Mouse (Mus musculus): ENCODE measurements around the gene Mrpl42. TPM values are rescaled to one million over a fixed set of nuclear protein-coding genes. Genes with fewer than 3 reads are reported as not detected.

Gene Mrpl42
- polyA plus RNA-seq, 1 experiment from 2014 or later: 331 TPM

DNA sequence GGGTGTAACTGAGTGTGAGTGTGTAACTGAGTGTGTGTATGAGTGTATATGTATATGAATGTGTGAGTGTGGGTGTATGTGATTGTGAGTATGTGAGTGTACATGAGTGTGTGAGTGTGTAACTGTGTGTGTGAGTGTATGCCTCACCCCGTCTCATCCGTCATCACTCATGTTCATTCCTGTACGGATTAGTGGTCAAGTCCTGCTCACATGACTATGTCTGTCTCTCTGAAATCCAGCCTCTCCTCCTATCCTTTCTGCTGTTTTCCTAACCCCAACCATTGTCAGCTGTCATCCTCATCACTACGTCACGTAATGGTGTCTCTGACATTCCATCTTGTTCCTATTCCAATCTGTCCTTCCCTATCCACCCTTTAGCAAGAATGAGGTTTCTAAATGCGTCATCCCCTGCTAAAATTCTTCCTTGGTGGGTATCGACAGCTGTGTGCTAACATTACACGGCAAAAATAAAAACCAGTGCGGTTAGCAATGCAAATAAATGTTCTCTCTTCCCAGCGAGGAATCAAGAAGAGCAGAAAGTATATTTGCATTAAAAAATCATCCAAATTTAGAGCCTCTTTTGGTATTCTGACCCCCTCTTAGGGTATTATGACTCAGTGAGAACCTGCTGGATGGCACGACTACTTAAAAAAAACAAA, 29.7 kb downstream of the Mrpl42 start:
- ATAC-seq: no peak
- Histone ChIP-seq H3K4me3 (no peak overlapping the region), H3K9ac (no peak overlapping the region), H3K27me3 (no peaks in the 10 kb centered on the region), H3K9me3 (replicated peaks) (no peaks in the 10 kb centered on the region), H3K36me3 (ENCODE audit: poor library complexity, severe bottlenecking) (no peaks in the 10 kb centered on the region), H3K4me2 (no peak overlapping the region), H3K27ac (no peak overlapping the region), H3K4me1 (no peaks in the 10 kb centered on the region)
- WGBS: 84% methylated on average over 11 of the region's 11 CpGs

GRCm38 (mm10) chr10:95471186-95471585, 30.6 kb downstream of the Mrpl42 start:
- Histone ChIP-seq H3K27me3 (no peaks in the 10 kb centered on the region), H3K9ac (no peak overlapping the region), H3K4me1 (no peaks in the 10 kb centered on the region), H3K36me3 (ENCODE audit: poor library complexity, severe bottlenecking) (no peaks in the 10 kb centered on the region), H3K27ac (no peak overlapping the region), H3K9me3 (replicated peaks) (no peaks in the 10 kb centered on the region), H3K4me2 (no peak overlapping the region), H3K4me3 (no peak overlapping the region)
- no peak for ATAC-seq
- WGBS: 90% methylated on average over 3 of the region's 3 CpGs

- no peak overlapping the region for H3K27ac ChIP-seq
- H3K27me3 ChIP-seq: no peaks in the 10 kb centered on the region
- no peak overlapping the region for H3K9ac ChIP-seq
- no peak for ATAC-seq
- no peaks in the 10 kb centered on the region for H3K36me3 ChIP-seq (ENCODE audit: poor library complexity, severe bottlenecking)
- 64% methylated on average over 4 of the region's 4 CpGs for WGBS
- no peak overlapping the region for H3K4me3 ChIP-seq
- H3K4me1 ChIP-seq: no peaks in the 10 kb centered on the region
- H3K4me2 ChIP-seq: no peak overlapping the region
- H3K9me3 ChIP-seq (replicated peaks): no peaks in the 10 kb centered on the region
Observed at GRCm38 (mm10) chr10:95468894-95469293, 32.8 kb downstream of the Mrpl42 start.

DNA sequence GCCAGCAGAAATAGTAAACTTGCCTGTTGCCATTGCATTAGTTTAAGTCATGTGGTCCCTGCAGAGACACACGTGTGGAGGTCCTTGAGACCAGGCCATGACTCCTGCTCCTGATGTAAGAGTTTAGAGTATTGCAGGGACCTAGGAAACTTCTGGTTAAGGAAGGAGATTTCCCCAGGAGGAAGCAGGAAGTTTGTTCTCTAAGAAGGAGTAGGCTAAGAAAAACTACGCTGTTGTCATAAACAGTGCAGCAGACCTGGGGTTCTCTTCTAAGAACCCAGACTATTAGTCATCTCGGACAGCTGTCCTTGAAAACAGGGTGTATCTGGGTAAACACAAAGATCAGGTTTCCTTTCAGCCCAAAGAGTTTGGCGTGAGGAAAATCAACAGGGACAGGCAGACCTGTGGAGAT, 36.2 kb downstream of the Mrpl42 start:
- Histone ChIP-seq H3K36me3 (ENCODE audit: poor library complexity, severe bottlenecking) (no peaks in the 10 kb centered on the region), H3K27me3 (no peaks in the 10 kb centered on the region), H3K4me2 (no peak overlapping the region), H3K4me1 (no peaks in the 10 kb centered on the region), H3K9me3 (replicated peaks) (no peaks in the 10 kb centered on the region), H3K9ac (no peak overlapping the region), H3K27ac (no peak overlapping the region), H3K4me3 (no peak overlapping the region)
- WGBS: 78% methylated on average over 4 of the region's 4 CpGs
- ATAC-seq: no peak

- Histone ChIP-seq H3K4me2 (no peak overlapping the region), H3K36me3 (ENCODE audit: poor library complexity, severe bottlenecking) (no peaks in the 10 kb centered on the region), H3K27ac (no peak overlapping the region), H3K4me1 (no peaks in the 10 kb centered on the region), H3K4me3 (no peak overlapping the region), H3K9ac (no peak overlapping the region), H3K27me3 (no peaks in the 10 kb centered on the region), H3K9me3 (replicated peaks) (no peaks in the 10 kb centered on the region)
- ATAC-seq: no peak
- WGBS: 44% methylated on average over 6 of the region's 6 CpGs
Observed at GRCm38 (mm10) chr10:95464527-95464926, 37.2 kb downstream of the Mrpl42 start.

DNA sequence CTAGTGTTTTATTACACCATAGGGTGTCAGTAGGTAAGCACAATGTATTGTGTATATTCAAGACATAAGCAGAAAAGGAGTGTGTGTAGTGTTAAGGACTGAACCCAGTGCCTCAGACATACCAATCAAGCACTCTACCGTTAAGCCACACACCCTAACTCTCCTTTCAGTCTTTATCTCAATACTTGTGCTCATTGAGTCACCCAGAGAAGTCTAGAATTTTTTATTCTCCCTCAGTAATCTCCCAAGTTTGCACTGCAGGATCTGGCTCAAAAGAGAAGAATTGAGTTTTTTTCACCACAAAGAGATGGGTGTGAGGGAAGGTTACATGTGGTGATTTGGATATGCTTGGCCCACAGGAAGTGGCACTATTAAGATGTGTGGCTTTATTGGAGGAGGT, 39.5 kb downstream of the Mrpl42 start:
- Histone ChIP-seq H3K9me3 (replicated peaks) (no peaks in the 10 kb centered on the region), H3K36me3 (ENCODE audit: poor library complexity, severe bottlenecking) (no peaks in the 10 kb centered on the region), H3K27me3 (no peaks in the 10 kb centered on the region), H3K4me1 (no peaks in the 10 kb centered on the region), H3K4me2 (no peak overlapping the region), H3K9ac (no peak overlapping the region), H3K4me3 (no peak overlapping the region), H3K27ac (no peak overlapping the region)
- 71% methylated on average over 1 of the region's 1 CpGs for WGBS
- ATAC-seq: no peak

DNA sequence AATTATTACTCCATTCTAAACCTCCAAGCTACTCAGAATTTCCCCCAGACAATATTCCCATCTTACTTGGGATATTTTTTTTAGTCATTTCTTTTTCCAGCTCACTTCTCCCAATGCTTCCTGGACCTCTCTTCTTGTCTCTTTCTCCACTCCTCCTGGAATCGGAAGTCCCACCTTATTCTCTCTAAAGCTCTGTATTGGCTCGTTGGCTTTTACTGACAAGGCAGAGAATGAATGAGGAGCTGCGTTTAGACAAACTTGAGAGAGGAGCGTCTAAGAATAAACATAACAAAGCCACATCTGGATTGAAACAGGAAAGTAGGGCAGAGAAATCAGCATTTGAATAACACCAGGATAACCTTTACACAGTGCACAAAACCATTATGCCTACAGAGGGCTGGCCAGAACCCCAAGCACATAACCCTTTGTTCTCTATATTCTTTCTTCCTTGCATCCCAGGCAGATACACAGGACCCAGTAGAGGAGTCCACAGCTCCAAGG, 40.6 kb downstream of the Mrpl42 start:
- H3K9me3 ChIP-seq (replicated peaks): no peaks in the 10 kb centered on the region
- 59% methylated on average over 4 of the region's 4 CpGs for WGBS
- H3K4me1 ChIP-seq: no peaks in the 10 kb centered on the region
- H3K27me3 ChIP-seq: no peaks in the 10 kb centered on the region
- H3K4me3 ChIP-seq: no peak overlapping the region
- H3K27ac ChIP-seq: no peak overlapping the region
- no peak for ATAC-seq
- no peaks in the 10 kb centered on the region for H3K36me3 ChIP-seq (ENCODE audit: poor library complexity, severe bottlenecking)
- H3K9ac ChIP-seq: no peak overlapping the region
- H3K4me2 ChIP-seq: no peak overlapping the region

- H3K4me3 ChIP-seq: no peak overlapping the region
- H3K36me3 ChIP-seq (ENCODE audit: poor library complexity, severe bottlenecking): no peaks in the 10 kb centered on the region
- no peak overlapping the region for H3K9ac ChIP-seq
- no peak overlapping the region for H3K27ac ChIP-seq
- no peaks in the 10 kb centered on the region for H3K27me3 ChIP-seq
- H3K9me3 ChIP-seq (replicated peaks): no peaks in the 10 kb centered on the region
- 84% methylated on average over 9 of the region's 9 CpGs for whole genome bisulfite sequencing
- no peaks in the 10 kb centered on the region for H3K4me1 ChIP-seq
- no peak overlapping the region for H3K4me2 ChIP-seq
- ATAC-seq: no peak
Observed at GRCm38 (mm10) chr10:95458050-95458806, 43.5 kb downstream of the Mrpl42 start.

GRCm38 (mm10) chr10:95457367-95458049, 44.2 kb downstream of the Mrpl42 start:
- no peak for ATAC-seq

GRCm38 (mm10) chr10:95456103-95456502, 45.6 kb downstream of the Mrpl42 start:
- no peaks in the 10 kb centered on the region for H3K27me3 ChIP-seq
- H3K9ac ChIP-seq: no peak overlapping the region
- H3K4me3 ChIP-seq: no peak overlapping the region
- 70% methylated on average over 2 of the region's 2 CpGs for WGBS
- no peak overlapping the region for H3K27ac ChIP-seq
- no peaks in the 10 kb centered on the region for H3K36me3 ChIP-seq (ENCODE audit: poor library complexity, severe bottlenecking)
- no peaks in the 10 kb centered on the region for H3K4me1 ChIP-seq
- no peak overlapping the region for H3K4me2 ChIP-seq
- ATAC-seq: no peak
- H3K9me3 ChIP-seq (replicated peaks): no peaks in the 10 kb centered on the region

More at GRCm38 (mm10) chr10:95457367-95458049, 44.2 kb downstream of the Mrpl42 start:
- Histone ChIP-seq H3K27ac (no peak overlapping the region), H3K9ac (no peak overlapping the region), H3K27me3 (no peaks in the 10 kb centered on the region), H3K36me3 (ENCODE audit: poor library complexity, severe bottlenecking) (no peaks in the 10 kb centered on the region), H3K9me3 (replicated peaks) (no peaks in the 10 kb centered on the region), H3K4me2 (no peak overlapping the region), H3K4me3 (no peak overlapping the region), H3K4me1 (no peaks in the 10 kb centered on the region)
- WGBS: 90% methylated on average over 8 of the region's 8 CpGs

DNA sequence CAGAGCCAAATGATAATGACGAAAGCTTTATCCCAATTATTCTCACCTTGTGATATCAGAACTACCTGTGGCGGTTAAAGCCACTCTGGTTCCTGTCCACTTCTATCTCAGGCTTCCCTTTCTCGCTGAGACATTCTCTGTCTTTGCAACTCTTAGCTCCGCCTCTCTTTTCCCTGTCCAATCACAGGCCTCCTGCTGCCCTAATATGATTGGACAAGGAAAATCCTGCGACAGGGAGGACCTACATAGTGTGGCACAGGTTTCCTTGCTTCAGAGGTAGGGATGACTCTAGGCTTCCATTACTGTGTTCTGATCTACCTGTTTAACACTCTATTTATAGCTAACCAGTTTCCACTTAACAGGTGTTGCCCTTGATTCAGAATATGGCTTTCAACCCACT, 48.5 kb downstream of the Mrpl42 start:
- H3K36me3 ChIP-seq (ENCODE audit: poor library complexity, severe bottlenecking): no peaks in the 10 kb centered on the region
- 85% methylated on average over 5 of the region's 5 CpGs for WGBS
- H3K4me2 ChIP-seq: no peak overlapping the region
- ATAC-seq: no peak
- H3K27ac ChIP-seq: no peak overlapping the region
- H3K27me3 ChIP-seq: no peaks in the 10 kb centered on the region
- H3K9ac ChIP-seq: no peak overlapping the region
- H3K9me3 ChIP-seq (replicated peaks): no peaks in the 10 kb centered on the region
- no peaks in the 10 kb centered on the region for H3K4me1 ChIP-seq
- H3K4me3 ChIP-seq: no peak overlapping the region

DNA sequence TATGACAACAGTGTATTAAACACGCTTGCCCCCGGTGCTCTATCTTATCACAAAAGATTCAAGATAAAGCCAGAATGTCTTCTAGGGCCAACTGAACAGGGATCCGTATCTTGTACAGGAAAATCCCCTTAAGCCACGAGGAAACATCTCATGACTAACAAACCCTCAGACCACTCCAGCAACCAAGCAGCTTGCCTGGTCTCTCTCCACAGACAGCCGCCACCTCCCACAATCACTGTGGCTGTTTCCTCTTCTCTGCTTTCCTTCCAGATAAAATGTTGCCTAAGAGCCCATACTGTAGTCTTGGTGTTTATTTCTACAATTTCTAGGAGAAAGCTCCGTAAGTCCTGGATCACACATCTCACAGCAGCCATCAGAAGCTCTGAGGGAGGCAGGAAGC, 52.7 kb downstream of the Mrpl42 start:
- H3K9me3 ChIP-seq (replicated peaks): no peaks in the 10 kb centered on the region
- no peak overlapping the region for H3K9ac ChIP-seq
- 94% methylated on average over 6 of the region's 6 CpGs for WGBS
- H3K27me3 ChIP-seq: no peaks in the 10 kb centered on the region
- no peak for ATAC-seq
- H3K36me3 ChIP-seq (ENCODE audit: poor library complexity, severe bottlenecking): no peaks in the 10 kb centered on the region
- H3K4me1 ChIP-seq: no peaks in the 10 kb centered on the region
- H3K4me3 ChIP-seq: no peak overlapping the region
- no peak overlapping the region for H3K27ac ChIP-seq
- no peak overlapping the region for H3K4me2 ChIP-seq

Measured in forebrain, embryonic 13.5 days (tissue).